Mouse (Mus musculus) subcutaneous adipose tissue, adult 2 months (tissue): ENCODE data around the gene Iqsec3. TPM values are rescaled to one million over a fixed set of nuclear protein-coding genes. Genes with fewer than 3 reads are reported as not detected.

Source experiments
- polyA plus RNA-seq: library from polyadenylated mRNA; depleted of rRNA; stranded (reverse); fragments of >200 nt; gene quantifications from 2 replicates; pipeline ENCODE4 v1.2.3, GENCODE M21; 2012; ENCODE audit warnings: low replicate concordance; rRNA removed

The Iqsec3 gene
- 1.1 and 1.8 TPM in 2 replicates for polyA plus RNA-seq

GRCm38 (mm10) chr6:121473093-121473821 is at the start of gene Iqsec3:
Gene Iqsec3, minus strand, starts transcription at chr6:121473678.

DNA sequence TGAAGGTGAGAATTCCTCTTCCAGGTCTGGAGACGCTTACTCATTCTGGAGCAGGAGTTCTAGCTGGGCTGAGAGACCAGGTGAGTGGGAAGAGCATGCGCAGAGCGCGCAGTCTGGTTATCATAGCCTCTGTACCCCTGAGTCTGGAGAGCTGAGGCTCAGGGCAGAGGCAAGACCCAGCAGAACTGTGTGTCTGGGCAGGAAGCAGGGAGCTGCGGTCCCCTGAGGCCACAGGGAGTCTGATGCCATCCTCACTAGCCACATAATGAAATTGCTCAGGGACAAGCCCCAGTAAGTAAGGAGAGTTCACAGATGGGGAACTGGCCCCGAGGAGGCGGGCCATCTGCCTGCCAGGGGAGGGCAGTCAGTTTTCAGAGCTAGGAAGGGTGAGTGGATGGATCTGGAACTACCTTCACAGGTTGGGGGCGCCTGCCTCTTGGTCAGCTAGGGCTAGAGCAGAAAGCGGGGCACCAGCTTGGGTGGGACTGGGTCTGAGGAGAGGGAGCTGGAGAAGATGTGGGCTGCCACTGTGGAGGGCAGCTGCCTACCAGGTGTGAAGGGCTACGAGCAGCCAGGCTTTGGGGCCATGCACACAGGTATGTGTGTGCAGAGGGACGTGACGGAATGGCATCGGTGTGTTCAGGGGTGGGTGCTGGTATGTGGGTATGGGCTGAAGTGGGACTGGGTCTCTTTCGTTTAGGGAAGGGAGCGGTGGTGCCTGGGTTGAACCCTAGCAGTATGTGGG is 130.3 kb downstream of the Iqsec3 start, which contains the start of gene Slc6a12:
Gene Slc6a12, plus strand, starts transcription at position 51 of the 745 bp plus-strand sequence.

Other genes with a start within 250 kb of the Iqsec3 start
- gene Usp18, start 227.8 kb downstream of the Iqsec3 start, polyA plus RNA-seq, result 8.8 and 17.7 TPM in 2 replicates
- 14.4 and 66.3 TPM in 2 replicates for gene Slc6a13, start 173.5 kb downstream of the Iqsec3 start, polyA plus RNA-seq
- 2.9 and 3.9 TPM in 2 replicates for gene Slc6a12, start 130.6 kb downstream of the Iqsec3 start, polyA plus RNA-seq
- gene A2m, start 161.7 kb upstream of the Iqsec3 start, polyA plus RNA-seq, result 91.5 TPM in 1 of 2 replicates, not detected in the other